Mouse (Mus musculus) heart, adult 2 months (tissue): ENCODE measurements around the gene Panx1. TPM values are rescaled to one million over a fixed set of nuclear protein-coding genes. Genes with fewer than 3 reads are reported as not detected.
A peak's percentile ranks its signal among the peaks of the same experiment; 100 is the strongest.

Source experiments
- DNase-seq, 2 experiments: peaks; one replicate each; pipeline ENCODE4 v3.0.0; 2021
- H3K27ac ChIP-seq: fragments of 200-600 bp; 2 replicates; pipeline ENCODE4 v1.8.1; 2022
- H3K27me3 ChIP-seq: fragments of 200-500 bp; 2 replicates; pipeline ENCODE4 v1.6.1; 2012; ENCODE audit warnings: mild to moderate bottlenecking, low read length, inconsistent platforms, mixed read lengths; ENCODE audit not compliant: control insufficient read depth, insufficient read depth
- H3K36me3 ChIP-seq: fragments of 200-500 bp; 2 replicates; pipeline ENCODE4 v1.6.1; 2012; ENCODE audit warnings: low read length, inconsistent platforms; ENCODE audit not compliant: control insufficient read depth, insufficient read depth
- H3K4me1 ChIP-seq: fragments of 200-500 bp; 2 replicates; pipeline ENCODE4 v1.6.1; 2011; ENCODE audit warnings: low read length; ENCODE audit not compliant: control insufficient read depth, insufficient read depth
- H3K4me3 ChIP-seq: fragments of 200-600 bp; 2 replicates; pipeline ENCODE4 v1.8.1; 2022
- H3K79me2 ChIP-seq: fragments of 200-500 bp; replicated peaks from 2 replicates; pipeline ENCODE4 v1.6.1; 2012; ENCODE audit warnings: mild to moderate bottlenecking, inconsistent platforms, low read length, moderate library complexity, mixed read lengths; ENCODE audit not compliant: control insufficient read depth, insufficient read depth
- H3K9ac ChIP-seq: fragments of 200-500 bp; 2 replicates; pipeline ENCODE4 v1.6.1; 2012; ENCODE audit warnings: low read depth, mild to moderate bottlenecking, control low read depth, inconsistent platforms, low read length, mixed read lengths
- CTCF ChIP-seq: fragments of 200-600 bp; IDR thresholded peaks from 2 replicates; pipeline ENCODE4 v1.8.1; 2022; ENCODE audit warnings: antibody characterized with exemption, mild to moderate bottlenecking, moderate library complexity
- EP300 ChIP-seq: fragments of 200-500 bp; IDR thresholded peaks from 2 replicates; pipeline ENCODE4 v1.6.1; 2011; ENCODE audit warnings: low read depth, low read length, control low read depth; ENCODE audit not compliant: insufficient read depth
- POLR2A ChIP-seq: fragments of 200-500 bp; IDR thresholded peaks from 2 replicates; pipeline ENCODE4 v1.6.1; 2011; ENCODE audit warnings: mild to moderate bottlenecking, low read depth, low read length, control low read depth; ENCODE audit not compliant: insufficient read depth
- WGBS: fragments of 180-500 bp; shearing (Covaris S2); methylation state at CpG from one replicate; pipeline ENCODE4 v1.1.7; 2018; 5-methylcytosine and 5-hydroxymethylcytosine counted together
- intact Hi-C: fragments of 180-260 bp; cut with DNase I; formaldehyde crosslinking; loops from one replicate; pipeline ENCODE4 v1.15.1; 2025
- polyA plus RNA-seq: library from polyadenylated mRNA; depleted of rRNA; stranded (reverse); fragments of >200 nt; gene quantifications from 2 replicates; pipeline ENCODE4 v1.2.3, GENCODE M21; 2012
- total RNA-seq, 2 experiments: library from RNA; stranded (reverse); gene quantifications; 2 replicates each; pipeline ENCODE4 v1.2.3; 2021

The Panx1 gene
- total and polyA plus RNA-seq, 3 experiments: 3.8 to 6.0 (median 4.5) TPM

DNA sequence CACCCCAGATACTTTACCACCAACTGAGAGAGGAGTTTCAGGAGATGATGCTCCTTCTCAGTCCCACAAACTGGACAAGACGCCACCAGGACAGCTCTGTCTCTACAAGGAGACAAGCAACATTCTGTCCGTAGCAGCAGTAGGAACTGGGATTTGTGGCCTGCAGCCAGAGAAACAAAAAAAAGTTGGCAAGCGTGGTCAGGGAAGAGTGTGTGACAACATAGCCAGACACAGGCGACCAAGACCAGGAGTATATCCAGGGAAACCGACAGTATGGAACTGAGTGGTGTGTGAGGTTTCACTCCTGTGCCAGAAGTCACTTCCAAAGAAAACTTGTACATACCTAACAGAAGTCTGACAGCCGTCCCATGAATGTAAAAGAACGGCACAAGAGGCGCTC is 14.5 kb downstream of the Panx1 start:
- H3K9ac ChIP-seq: no peak overlapping the region
- no peaks in the 10 kb centered on the region for H3K79me2 ChIP-seq
- peak; percentile 73 to 77 for DNase-seq
- no peak overlapping the region for H3K27ac ChIP-seq
- peaks cover 2% of the 10 kb centered on the region; the same call in 1 of the 2 replicates for H3K4me1 ChIP-seq
- H3K27me3 ChIP-seq: no peaks in the 10 kb centered on the region
- H3K36me3 ChIP-seq: no peaks in the 10 kb centered on the region
- H3K4me3 ChIP-seq: no peak overlapping the region
- WGBS: 38% methylated on average over 8 of the region's 8 CpGs
- TF ChIP-seq EP300: no peak
- no peak for TF ChIP-seq CTCF
- no peak for TF ChIP-seq POLR2A
- intact Hi-C loops: loop anchor here (5.0 kb wide), 2 partner anchors 82 to 142 kb away; partner anchors contain the start of gene Hephl1

DNA sequence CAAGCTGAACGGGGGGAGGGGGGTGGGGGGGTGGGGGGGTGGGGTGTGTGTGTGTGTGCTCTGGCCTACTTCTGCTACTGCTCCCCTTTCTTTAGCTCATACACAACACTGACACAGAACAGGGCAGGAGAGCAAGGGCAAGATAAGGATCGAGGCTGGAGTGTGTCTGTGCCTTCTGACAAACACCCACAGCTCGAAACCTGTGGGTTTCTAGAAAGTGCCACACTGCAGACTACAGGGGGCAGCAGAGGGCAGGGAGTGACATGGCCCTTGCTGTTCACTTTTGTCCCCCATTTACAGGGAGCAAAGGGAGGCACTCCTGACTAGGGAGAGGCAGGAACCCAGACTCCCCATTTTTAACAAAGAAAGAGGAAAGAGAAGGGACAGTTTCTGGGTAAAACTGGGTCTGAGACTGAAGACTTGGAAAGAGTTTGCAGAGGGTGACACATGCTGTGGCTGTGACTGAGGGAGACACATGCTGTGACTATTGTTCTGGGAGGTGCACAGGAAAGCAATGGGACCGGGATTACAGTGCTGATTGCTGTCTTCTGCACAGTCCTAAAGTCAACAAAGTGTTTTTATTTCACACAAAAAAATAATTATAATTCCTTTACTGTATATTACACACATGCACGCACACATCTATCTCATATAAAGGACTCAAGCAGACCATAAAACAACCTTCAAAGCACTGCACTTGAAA is 16.1 kb downstream of the Panx1 start:
- no peaks in the 10 kb centered on the region for H3K79me2 ChIP-seq
- H3K27me3 ChIP-seq: no peaks in the 10 kb centered on the region
- no peak overlapping the region for H3K4me3 ChIP-seq
- H3K4me1 ChIP-seq: no peaks in the 10 kb centered on the region
- no peak overlapping the region for H3K9ac ChIP-seq
- TF ChIP-seq POLR2A (no peak), CTCF (peak; percentile 79)
- intact Hi-C loops: loop anchor here (2.0 kb wide), 1 partner anchor 184 kb away; no protein-coding TSS in a partner anchor
- peak; percentile 46 to 70 for DNase-seq
- WGBS: 50% methylated on average over 4 of the region's 5 CpGs
- H3K27ac ChIP-seq: no peak overlapping the region
- no peaks in the 10 kb centered on the region for H3K36me3 ChIP-seq

DNA sequence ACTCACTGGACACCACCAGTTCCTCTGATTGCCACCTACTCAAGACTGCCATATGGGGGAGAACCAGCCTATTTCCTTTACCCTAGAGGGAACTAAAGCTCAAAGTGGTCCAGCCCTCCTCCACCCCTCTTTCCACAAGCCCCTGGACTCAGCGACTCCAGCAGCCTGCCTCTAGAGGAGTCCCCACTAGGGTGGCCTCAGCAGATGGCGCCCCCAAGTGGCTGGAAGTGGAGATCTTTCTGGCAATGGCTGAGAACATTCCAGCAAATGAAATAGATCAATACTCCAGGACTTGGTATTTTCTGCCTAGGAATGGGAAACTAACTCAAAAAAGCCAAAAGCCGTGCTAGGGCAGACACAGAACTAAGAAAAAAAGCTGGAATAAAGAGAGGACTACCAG is 17.6 kb downstream of the Panx1 start:
- no peaks in the 10 kb centered on the region for H3K79me2 ChIP-seq
- WGBS: 70% methylated on average over 3 of the region's 3 CpGs
- no peak overlapping the region for H3K4me3 ChIP-seq
- H3K27ac ChIP-seq: no peak overlapping the region
- TF ChIP-seq EP300 (no peak), CTCF (peak; percentile 35), POLR2A (no peak)
- no peak for DNase-seq
- no peaks in the 10 kb centered on the region for H3K36me3 ChIP-seq
- no peak overlapping the region for H3K9ac ChIP-seq
- no peaks in the 10 kb centered on the region for H3K4me1 ChIP-seq
- no peaks in the 10 kb centered on the region for H3K27me3 ChIP-seq
- intact Hi-C loops: loop anchor here (2.0 kb wide), 1 partner anchor 185 kb away; no protein-coding TSS in a partner anchor

DNA sequence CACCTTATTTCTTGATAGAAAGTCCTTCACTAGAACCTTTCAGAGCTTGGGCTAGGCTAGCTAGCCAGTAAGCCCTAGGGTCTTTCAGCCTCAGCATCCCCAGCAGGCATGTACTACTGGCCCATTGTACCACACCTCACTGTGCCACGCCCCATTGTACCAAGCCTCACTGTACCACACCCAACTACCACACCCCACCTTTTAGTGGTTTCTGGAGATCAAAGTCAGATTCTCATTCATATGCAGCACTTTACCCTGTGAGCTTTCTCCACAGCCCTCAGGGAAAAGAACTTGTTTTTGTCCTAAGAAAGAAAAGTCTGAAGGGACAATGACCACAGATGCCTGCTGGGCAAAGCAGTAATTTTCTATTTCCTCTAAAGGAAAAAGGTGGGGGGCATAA is 22.2 kb downstream of the Panx1 start:
- TF ChIP-seq CTCF (no peak), EP300 (no peak), POLR2A (no peak)
- WGBS: 88% methylated on average over 1 of the region's 1 CpGs
- no peak overlapping the region for H3K9ac ChIP-seq
- no peaks in the 10 kb centered on the region for H3K79me2 ChIP-seq
- H3K4me1 ChIP-seq: no peaks in the 10 kb centered on the region
- H3K36me3 ChIP-seq: no peaks in the 10 kb centered on the region
- intact Hi-C loops: no loop called here
- no peak overlapping the region for H3K4me3 ChIP-seq
- DNase-seq: no peak
- no peaks in the 10 kb centered on the region for H3K27me3 ChIP-seq
- no peak overlapping the region for H3K27ac ChIP-seq

DNA sequence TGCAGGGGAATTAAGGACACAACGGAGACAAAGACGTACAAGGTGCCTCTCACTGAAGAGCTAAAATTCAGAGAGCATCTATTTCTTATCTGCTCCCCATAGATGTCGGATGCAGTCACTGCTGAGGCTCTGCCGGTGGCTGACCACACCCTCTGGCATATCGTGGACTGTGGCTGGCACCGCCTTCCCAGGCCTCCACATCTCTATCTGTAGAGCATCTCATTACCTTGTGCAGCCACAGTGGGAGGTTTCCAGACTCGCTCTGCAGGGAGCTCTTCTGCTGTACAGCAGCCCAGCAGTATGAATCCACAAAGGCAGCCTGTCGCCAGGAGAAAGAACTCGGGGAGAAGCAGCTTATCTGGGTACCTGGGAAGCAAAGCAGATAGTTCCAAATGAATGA is 24.1 kb downstream of the Panx1 start:
- Histone ChIP-seq H3K9ac (no peak overlapping the region), H3K79me2 (no peaks in the 10 kb centered on the region), H3K36me3 (no peaks in the 10 kb centered on the region), H3K27ac (no peak overlapping the region), H3K4me3 (no peak overlapping the region), H3K4me1 (no peaks in the 10 kb centered on the region), H3K27me3 (no peaks in the 10 kb centered on the region)
- 72% methylated on average over 9 of the region's 9 CpGs for WGBS
- TF ChIP-seq POLR2A (no peak), CTCF (no peak), EP300 (no peak)
- DNase-seq: no peak
- intact Hi-C loops: no loop called here

DNA sequence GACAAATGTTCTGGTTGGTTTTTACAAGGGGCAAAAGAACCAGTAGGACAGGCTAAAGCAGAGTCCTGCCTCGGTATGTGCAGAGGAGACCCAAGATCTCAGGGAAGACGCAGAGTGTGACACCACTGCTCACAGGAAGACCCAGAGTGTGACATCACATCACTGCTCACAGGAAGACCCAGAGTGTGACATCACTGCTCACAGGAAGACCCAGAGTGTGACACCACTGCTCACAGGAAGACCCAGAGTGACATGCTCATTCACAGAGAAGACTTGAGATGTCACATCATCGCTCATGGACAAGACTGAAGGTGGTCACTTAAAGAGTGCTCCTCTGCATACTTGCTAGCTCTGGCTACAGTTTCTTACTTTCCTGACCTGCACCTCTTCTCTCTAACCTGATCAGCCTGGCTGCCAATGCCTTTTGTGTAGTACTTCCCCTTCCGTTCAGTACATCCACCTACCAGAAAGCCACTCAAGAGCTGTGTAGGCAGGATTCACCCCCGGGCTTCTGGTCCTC is 24.7 kb downstream of the Panx1 start:
- TF ChIP-seq CTCF (no peak), POLR2A (no peak)
- Histone ChIP-seq H3K36me3 (no peaks in the 10 kb centered on the region), H3K9ac (no peak overlapping the region), H3K79me2 (no peaks in the 10 kb centered on the region), H3K4me3 (no peak overlapping the region), H3K27ac (no peak overlapping the region), H3K27me3 (no peaks in the 10 kb centered on the region), H3K4me1 (no peaks in the 10 kb centered on the region)
- intact Hi-C loops: no loop called here
- WGBS: 88% methylated on average over 5 of the region's 5 CpGs
- DNase-seq: no peak
